Mouse (Mus musculus): ENCODE measurements around the gene Prdm16.

Prdm16 gene

DNA sequence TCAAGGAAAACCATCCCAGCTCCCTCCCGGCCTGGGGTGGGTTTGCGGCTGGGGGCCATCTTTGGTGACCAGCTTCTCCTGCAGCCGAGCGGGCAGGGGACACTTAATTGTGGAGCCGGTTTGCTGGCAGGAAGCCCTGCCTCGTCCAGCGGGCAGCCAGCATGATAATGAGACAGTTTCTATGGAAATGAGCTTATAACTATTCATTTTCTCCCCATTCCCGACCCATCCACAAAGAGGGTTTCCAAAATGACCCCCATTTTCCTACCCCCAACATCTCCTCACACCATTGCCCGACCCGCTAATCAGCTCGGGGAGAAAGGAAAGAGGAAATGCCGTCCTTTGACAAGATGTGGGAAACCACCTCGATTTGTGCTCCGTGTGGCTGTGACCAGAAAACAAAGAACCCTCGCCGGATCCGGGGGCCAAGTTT lies 86.7 kb downstream of the Prdm16 start:
- DNase-seq (ENCODE audit: low spot score): no peak

- DNase-seq (ENCODE audit: low spot score): no peak
Observed at GRCm38 (mm10) chr4:154549497-154549896, 87.2 kb downstream of the Prdm16 start.

GRCm38 (mm10) chr4:154547176-154547855 lies 89.4 kb downstream of the Prdm16 start:
- no peak for DNase-seq (ENCODE audit: low spot score)

DNA sequence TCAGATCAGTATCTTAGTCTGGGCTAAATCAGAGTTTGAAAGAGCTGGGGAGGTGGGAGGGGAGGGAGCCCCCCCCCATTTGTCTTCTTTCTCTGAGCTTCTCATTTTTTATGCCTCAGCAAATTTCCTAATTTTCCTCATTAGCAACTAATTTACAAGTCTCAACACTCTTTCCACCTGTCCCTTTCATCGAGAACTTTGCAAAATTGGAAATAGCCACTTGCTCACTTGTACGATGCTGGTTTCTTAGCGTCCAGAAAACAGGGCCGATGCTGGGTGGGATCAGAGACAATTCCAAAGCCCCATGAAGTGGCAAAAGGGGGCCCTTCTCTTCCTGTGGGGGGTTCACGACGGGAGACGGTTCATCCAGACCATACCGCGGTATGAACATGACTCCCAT lies 91.4 kb downstream of the Prdm16 start:
- no peak for DNase-seq (ENCODE audit: low spot score)

- DNase-seq (ENCODE audit: low spot score): no peak
Observed at GRCm38 (mm10) chr4:154543921-154544320, 92.8 kb downstream of the Prdm16 start.

- no peak for DNase-seq (ENCODE audit: low spot score)
Observed at GRCm38 (mm10) chr4:154543128-154543527, 93.5 kb downstream of the Prdm16 start.

DNA sequence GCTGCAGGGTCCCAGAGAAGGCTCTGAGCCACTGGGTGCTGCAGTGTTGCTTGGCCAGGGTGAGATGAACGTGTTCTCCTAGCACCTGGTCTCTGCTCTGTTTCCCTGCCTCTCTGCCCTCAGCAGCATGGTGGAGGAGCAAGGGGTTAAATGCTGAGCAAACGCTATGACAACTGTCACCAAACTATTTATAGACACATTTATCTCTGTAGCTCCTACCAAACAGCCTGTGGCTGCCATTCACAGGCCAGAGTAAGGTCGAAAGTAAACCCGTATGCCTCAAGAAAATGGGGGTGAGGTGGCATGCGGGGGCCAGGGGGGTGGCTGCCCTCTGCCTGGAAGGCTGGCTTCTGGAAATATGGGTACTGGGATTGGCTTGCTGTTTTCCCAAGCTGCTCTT lies 94.1 kb downstream of the Prdm16 start:
- DNase-seq (ENCODE audit: low spot score): peak; percentile 19

DNA sequence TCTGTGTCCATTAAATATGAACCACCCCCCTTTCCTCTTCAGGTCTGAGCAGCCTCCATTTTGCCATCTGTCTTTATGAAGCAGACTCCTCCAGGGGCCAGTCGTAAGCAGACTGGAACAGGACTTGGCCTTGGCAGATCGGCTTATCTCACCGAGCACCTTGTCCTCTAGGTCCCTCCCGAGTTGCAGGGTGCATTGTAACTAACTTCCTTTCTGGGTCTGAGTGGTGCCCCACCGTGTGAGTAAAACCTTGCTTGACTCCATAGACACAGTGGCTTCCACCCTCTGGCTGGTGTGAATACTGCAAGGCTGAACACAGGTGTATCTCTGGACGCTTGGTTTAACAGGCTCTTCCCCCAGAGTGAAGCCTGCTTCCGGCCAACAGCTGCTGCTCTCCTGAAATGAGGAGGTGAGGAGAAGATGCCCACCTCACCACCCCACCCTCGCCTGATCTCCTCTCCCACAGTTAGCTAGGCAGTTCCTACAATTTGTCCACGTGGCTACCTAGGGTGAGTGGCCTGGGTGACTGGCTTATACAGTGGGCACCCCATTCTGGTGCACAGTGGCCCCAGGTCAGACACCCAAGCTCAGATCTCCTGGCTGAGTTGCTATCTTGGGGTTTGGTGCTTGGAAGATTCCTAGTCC lies 94.9 kb downstream of the Prdm16 start:
- peak; percentile 48 for DNase-seq (ENCODE audit: low spot score)

- no peak for DNase-seq (ENCODE audit: low spot score)
Observed at GRCm38 (mm10) chr4:154540671-154541070, 96.0 kb downstream of the Prdm16 start.

DNA sequence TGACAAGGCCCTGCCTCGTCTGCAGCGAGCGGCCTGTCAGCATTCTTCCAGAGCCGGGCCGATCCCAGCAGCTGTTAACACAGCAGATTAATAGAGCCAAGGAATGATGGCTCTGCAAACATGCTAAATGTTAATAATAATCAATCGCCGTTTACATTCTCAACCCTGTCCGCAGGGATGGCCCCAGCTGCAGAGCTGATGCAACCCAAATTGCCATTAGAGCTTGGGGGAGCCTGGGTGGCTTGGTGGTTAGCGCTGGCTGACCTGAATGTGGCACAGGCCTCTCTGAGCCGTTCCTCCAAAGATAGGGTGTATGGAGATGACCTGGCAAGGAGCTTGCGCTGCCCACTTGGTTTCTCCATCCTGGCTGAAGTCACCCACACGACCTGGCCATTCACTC lies 97.0 kb downstream of the Prdm16 start:
- DNase-seq (ENCODE audit: low spot score): no peak

- DNase-seq (ENCODE audit: low spot score): no peak
Observed at GRCm38 (mm10) chr4:154538727-154539126, 97.9 kb downstream of the Prdm16 start.

DNA sequence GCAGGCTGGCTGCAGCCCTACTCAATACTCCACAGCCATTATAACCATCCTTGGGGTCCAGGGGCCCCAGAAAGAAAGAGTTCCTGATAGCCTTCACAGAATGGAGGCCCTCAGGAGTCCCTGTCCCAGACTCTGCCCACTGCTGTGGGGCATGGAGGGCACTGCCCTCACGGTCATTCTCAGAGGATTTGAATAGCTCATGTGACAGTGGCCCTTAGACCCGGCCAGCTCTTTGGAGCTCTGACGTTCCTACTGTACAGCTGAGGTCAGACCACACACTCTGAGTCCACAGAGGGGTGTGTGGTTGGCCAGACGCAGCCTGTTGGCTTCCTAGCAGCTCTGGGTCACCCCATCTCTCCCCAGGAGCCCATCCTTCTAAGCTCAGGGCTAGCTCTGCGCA lies 100.6 kb downstream of the Prdm16 start:
- DNase-seq (ENCODE audit: low spot score): no peak

DNA sequence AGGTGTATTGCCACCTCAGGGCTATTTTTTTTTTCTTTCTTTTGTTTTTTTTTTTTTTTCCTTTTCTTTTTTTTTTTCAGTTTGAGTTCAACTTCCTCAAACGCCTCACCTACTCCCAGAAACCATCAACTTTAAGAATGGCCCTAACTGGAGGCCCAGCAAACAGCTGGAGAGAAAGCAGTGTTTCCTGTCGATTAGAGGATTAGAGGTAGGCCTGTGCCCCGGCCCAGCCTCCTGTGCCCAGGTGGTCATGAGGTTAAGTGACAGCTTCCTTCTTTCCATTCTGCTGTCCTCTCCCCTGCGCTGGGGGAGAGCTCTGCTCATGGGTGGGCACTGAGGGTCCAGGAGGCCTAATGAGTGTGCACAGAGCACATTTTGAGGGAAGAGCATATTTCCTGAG lies 105.3 kb downstream of the Prdm16 start:
- no peak for DNase-seq (ENCODE audit: low spot score)

GRCm38 (mm10) chr4:154530336-154530735 lies 106.3 kb downstream of the Prdm16 start:
- DNase-seq (ENCODE audit: low spot score): no peak

- DNase-seq (ENCODE audit: low spot score): no peak
Observed at GRCm38 (mm10) chr4:154527506-154527905, 109.2 kb downstream of the Prdm16 start.

- no peak for DNase-seq (ENCODE audit: low spot score)
Observed at GRCm38 (mm10) chr4:154526351-154526786, 110.3 kb downstream of the Prdm16 start.

DNA sequence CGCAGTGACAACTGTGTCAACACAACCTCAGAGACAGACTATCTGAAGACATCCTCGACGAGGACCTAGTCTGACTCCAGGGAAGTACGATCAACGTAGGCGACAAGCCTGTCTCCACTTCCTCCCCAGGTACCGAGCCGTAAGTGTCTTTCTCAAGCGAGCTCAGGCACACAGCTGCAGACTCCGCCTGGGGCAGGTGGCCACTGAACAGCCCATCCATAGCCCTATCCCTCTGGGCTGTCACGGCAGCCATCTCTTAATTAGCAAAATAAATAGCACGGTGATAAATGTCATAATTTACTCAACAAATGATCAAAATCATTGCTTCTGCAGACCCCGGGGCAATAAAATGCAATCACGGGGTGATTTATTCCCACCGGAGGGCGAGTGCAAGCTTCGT lies 112.8 kb downstream of the Prdm16 start:
- no peak for DNase-seq (ENCODE audit: low spot score)

- DNase-seq (ENCODE audit: low spot score): no peak
Observed at GRCm38 (mm10) chr4:154521881-154522676, 114.6 kb downstream of the Prdm16 start.

- no peak for DNase-seq (ENCODE audit: low spot score)
Observed at GRCm38 (mm10) chr4:154519470-154520037, 117.1 kb downstream of the Prdm16 start.

GRCm38 (mm10) chr4:154517991-154518390 lies 118.7 kb downstream of the Prdm16 start:
- no peak for DNase-seq (ENCODE audit: low spot score)

- DNase-seq (ENCODE audit: low spot score): no peak
Observed at GRCm38 (mm10) chr4:154516470-154516869, 120.2 kb downstream of the Prdm16 start.

- no peak for DNase-seq (ENCODE audit: low spot score)
Observed at GRCm38 (mm10) chr4:154513664-154514063, 123.0 kb downstream of the Prdm16 start.

Measured in spleen, adult 12 weeks (tissue).